Mouse (Mus musculus): Measurements from ENCODE around the gene Snrnp27. TPM values are rescaled to one million over a fixed set of nuclear protein-coding genes. Genes with fewer than 3 reads are reported as not detected.

Snrnp27 gene
- total and polyA plus RNA-seq, 2 experiments, result 8.6 to 18.7 TPM

- no peak for DNase-seq (ENCODE audit: extremely low read depth, low read depth, low spot score)
- peaks cover 4% of the 10 kb centered on the region; the same call in 1 of the 2 replicates for H3K36me3 ChIP-seq (ENCODE audit: control insufficient read depth, insufficient read depth, low read length)
- TF ChIP-seq CTCF (IDR thresholded peaks at IDR 0.05; ENCODE audit: low read depth, low read length) (no peak), POLR2A (IDR thresholded peaks at IDR 0.05; ENCODE audit: extremely low read depth, insufficient read depth, low read length) (peak; percentile 92)
- peak within 1 kb of the TSS; percentile 81 for H3K27ac ChIP-seq (replicated peaks; ENCODE audit: insufficient read depth, low read depth, low read length)
- WGBS, result under 1% methylated on average over 72 of the region's 76 CpGs
- no peaks in the 10 kb centered on the region for H3K27me3 ChIP-seq (ENCODE audit: control insufficient read depth, insufficient read depth, low read length)
- H3K79me2 ChIP-seq (ENCODE audit: control insufficient read depth, insufficient read depth, low read length), result peaks cover 4% of the 10 kb centered on the region; the same call in 1 of the 2 replicates
- peaks cover 12% of the 10 kb centered on the region for H3K4me1 ChIP-seq (ENCODE audit: control insufficient read depth, insufficient read depth, low read length)
- peak within 1 kb of the TSS; percentile 83 for H3K4me3 ChIP-seq (ENCODE audit: insufficient read depth, low read depth, low read length)
- H3K9ac ChIP-seq (ENCODE audit: low read depth, low read length), result peak within 1 kb of the TSS; percentile 89
Measured at GRCm38 (mm10) chr6:86668580-86669239, 15.6 kb downstream of the Snrnp27 start, which contains the start of gene Mxd1. Mxd1 (minus strand) TSS chr6:86669161.

- H3K4me3 ChIP-seq (ENCODE audit: insufficient read depth, low read depth, low read length), result no peak overlapping the region
- DNase-seq (ENCODE audit: extremely low read depth, low read depth, low spot score), result no peak
- H3K27ac ChIP-seq (replicated peaks; ENCODE audit: insufficient read depth, low read depth, low read length), result no peak overlapping the region
- H3K4me1 ChIP-seq (ENCODE audit: control insufficient read depth, insufficient read depth, low read length), result peaks cover 12% of the 10 kb centered on the region
- TF ChIP-seq POLR2A (IDR thresholded peaks at IDR 0.05; ENCODE audit: extremely low read depth, insufficient read depth, low read length) (no peak), CTCF (IDR thresholded peaks at IDR 0.05; ENCODE audit: low read depth, low read length) (no peak)
- peaks cover 4% of the 10 kb centered on the region; the same call in 1 of the 2 replicates for H3K79me2 ChIP-seq (ENCODE audit: control insufficient read depth, insufficient read depth, low read length)
- H3K27me3 ChIP-seq (ENCODE audit: control insufficient read depth, insufficient read depth, low read length), result no peaks in the 10 kb centered on the region
- no peak overlapping the region; the same call in 1 of the 2 replicates for H3K9ac ChIP-seq (ENCODE audit: low read depth, low read length)
- WGBS, result 98% methylated on average over 10 of the region's 10 CpGs
- peaks cover 4% of the 10 kb centered on the region; the same call in 1 of the 2 replicates for H3K36me3 ChIP-seq (ENCODE audit: control insufficient read depth, insufficient read depth, low read length)
Measured at GRCm38 (mm10) chr6:86667061-86667460, 17.3 kb downstream of the Snrnp27 start.

GRCm38 (mm10) chr6:86665560-86666307 is 18.6 kb downstream of the Snrnp27 start:
- TF ChIP-seq CTCF (IDR thresholded peaks at IDR 0.05; ENCODE audit: low read depth, low read length) (no peak), POLR2A (IDR thresholded peaks at IDR 0.05; ENCODE audit: extremely low read depth, insufficient read depth, low read length) (no peak)
- peaks cover 8% of the 10 kb centered on the region; the same call in 1 of the 2 replicates for H3K36me3 ChIP-seq (ENCODE audit: control insufficient read depth, insufficient read depth, low read length)
- H3K4me1 ChIP-seq (ENCODE audit: control insufficient read depth, insufficient read depth, low read length), result peaks cover 12% of the 10 kb centered on the region
- H3K27me3 ChIP-seq (ENCODE audit: control insufficient read depth, insufficient read depth, low read length), result no peaks in the 10 kb centered on the region
- H3K79me2 ChIP-seq (ENCODE audit: control insufficient read depth, insufficient read depth, low read length), result peaks cover 4% of the 10 kb centered on the region; the same call in 1 of the 2 replicates
- no peak overlapping the region for H3K9ac ChIP-seq (ENCODE audit: low read depth, low read length)
- DNase-seq (ENCODE audit: extremely low read depth, low read depth, low spot score), result peak; percentile 17
- 75% methylated on average over 17 of the region's 17 CpGs for WGBS
- no peak overlapping the region for H3K27ac ChIP-seq (replicated peaks; ENCODE audit: insufficient read depth, low read depth, low read length)
- no peak overlapping the region for H3K4me3 ChIP-seq (ENCODE audit: insufficient read depth, low read depth, low read length)

- H3K36me3 ChIP-seq (ENCODE audit: control insufficient read depth, insufficient read depth, low read length), result peaks cover 8% of the 10 kb centered on the region; the same call in 1 of the 2 replicates
- WGBS, result 62% methylated on average over 5 of the region's 5 CpGs
Measured at GRCm38 (mm10) chr6:86665076-86665475, 19.2 kb downstream of the Snrnp27 start.

GRCm38 (mm10) chr6:86660161-86660877 is 24.0 kb downstream of the Snrnp27 start:
- H3K79me2 ChIP-seq (ENCODE audit: control insufficient read depth, insufficient read depth, low read length), result no peaks in the 10 kb centered on the region; the same call in 1 of the 2 replicates
- no peaks in the 10 kb centered on the region for H3K27me3 ChIP-seq (ENCODE audit: control insufficient read depth, insufficient read depth, low read length)
- 69% methylated on average over 9 of the region's 9 CpGs for WGBS
- H3K4me1 ChIP-seq (ENCODE audit: control insufficient read depth, insufficient read depth, low read length), result peaks cover 5% of the 10 kb centered on the region
- peaks cover 18% of the 10 kb centered on the region; the same call in 1 of the 2 replicates for H3K36me3 ChIP-seq (ENCODE audit: control insufficient read depth, insufficient read depth, low read length)
- H3K27ac ChIP-seq (replicated peaks; ENCODE audit: insufficient read depth, low read depth, low read length), result no peak overlapping the region
- DNase-seq (ENCODE audit: extremely low read depth, low read depth, low spot score), result peak; percentile 20
- no peak for TF ChIP-seq CTCF (IDR thresholded peaks at IDR 0.05; ENCODE audit: low read depth, low read length)
- no peak for TF ChIP-seq POLR2A (IDR thresholded peaks at IDR 0.05; ENCODE audit: extremely low read depth, insufficient read depth, low read length)
- no peak overlapping the region for H3K9ac ChIP-seq (ENCODE audit: low read depth, low read length)
- no peak overlapping the region for H3K4me3 ChIP-seq (ENCODE audit: insufficient read depth, low read depth, low read length)

More at GRCm38 (mm10) chr6:86665076-86665475, 19.2 kb downstream of the Snrnp27 start:
- TF ChIP-seq POLR2A (IDR thresholded peaks at IDR 0.05; ENCODE audit: extremely low read depth, insufficient read depth, low read length), result no peak
- TF ChIP-seq CTCF (IDR thresholded peaks at IDR 0.05; ENCODE audit: low read depth, low read length), result no peak
- H3K9ac ChIP-seq (ENCODE audit: low read depth, low read length), result no peak overlapping the region
- no peaks in the 10 kb centered on the region for H3K27me3 ChIP-seq (ENCODE audit: control insufficient read depth, insufficient read depth, low read length)
- peaks cover 12% of the 10 kb centered on the region for H3K4me1 ChIP-seq (ENCODE audit: control insufficient read depth, insufficient read depth, low read length)
- no peak overlapping the region for H3K4me3 ChIP-seq (ENCODE audit: insufficient read depth, low read depth, low read length)
- H3K79me2 ChIP-seq (ENCODE audit: control insufficient read depth, insufficient read depth, low read length), result peaks cover 4% of the 10 kb centered on the region; the same call in 1 of the 2 replicates
- peak; percentile 73 for DNase-seq (ENCODE audit: extremely low read depth, low read depth, low spot score)
- no peak overlapping the region for H3K27ac ChIP-seq (replicated peaks; ENCODE audit: insufficient read depth, low read depth, low read length)
